Mouse (Mus musculus): ENCODE results near the gene Rheb. TPM values are rescaled to one million over a fixed set of nuclear protein-coding genes. Genes with fewer than 3 reads are reported as not detected.
"Not testable (repeated sequence)": the region's sequence is repeated elsewhere in the genome, so short reads cannot be mapped to it uniquely, and the experiment has no call there.

Gene Rheb
- polyA plus RNA-seq, 1 experiment from 2014 or later = 204 TPM

DNA sequence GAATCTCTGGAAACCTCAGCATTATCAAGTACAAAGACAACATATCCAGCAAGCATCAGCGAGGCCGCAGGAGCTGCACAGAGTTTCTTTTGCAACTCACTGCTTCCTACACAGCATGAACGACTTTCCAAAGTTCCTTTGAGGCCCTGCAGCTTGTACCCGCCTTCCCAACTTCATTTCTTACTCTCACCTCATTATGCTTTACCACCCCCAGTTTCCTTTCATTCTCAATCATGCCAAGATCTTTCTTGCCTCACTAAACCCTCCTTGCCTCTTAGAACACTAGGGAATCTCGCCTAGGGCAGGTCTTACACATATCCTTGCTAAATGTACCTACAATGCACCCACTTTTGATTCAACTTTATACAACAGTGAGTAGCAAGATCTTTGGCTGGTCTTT, 7.9 kb downstream of the Rheb start:
- Histone ChIP-seq H3K4me3 (replicated peaks) (no peak overlapping the region), H3K4me1 (peaks cover 31% of the 10 kb centered on the region), H3K27ac (no peak overlapping the region), H3K36me3 (no peaks in the 10 kb centered on the region), H3K9ac (no peak overlapping the region), H3K4me2 (no peak overlapping the region), H3K27me3 (no peaks in the 10 kb centered on the region), H3K9me3 (replicated peaks) (no peaks in the 10 kb centered on the region)
- ATAC-seq (replicated peaks; ENCODE audit: low FRiP score) = no peak
- 67% methylated on average over 5 of the region's 5 CpGs for WGBS

DNA sequence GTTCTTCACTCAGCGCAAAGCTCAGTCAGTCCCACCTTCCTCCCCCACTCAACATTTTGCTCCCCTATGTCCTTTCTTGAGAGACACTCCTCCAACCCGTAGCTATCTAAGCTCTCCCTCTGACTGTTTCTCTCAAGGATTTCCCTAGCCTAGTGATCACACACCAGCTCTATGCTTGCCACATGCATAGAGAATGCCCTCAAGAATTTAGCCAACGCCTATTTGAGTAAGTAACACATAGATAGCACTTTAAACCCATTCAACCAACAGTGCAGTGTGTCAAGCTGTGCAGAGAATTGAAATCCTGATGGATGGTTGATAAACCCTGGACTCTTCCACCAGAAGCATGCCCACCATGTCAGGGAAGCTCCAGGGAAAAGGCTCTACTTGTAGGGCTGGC, 10.5 kb downstream of the Rheb start:
- no peak overlapping the region for H3K4me3 ChIP-seq (replicated peaks)
- H3K36me3 ChIP-seq = no peaks in the 10 kb centered on the region
- no peaks in the 10 kb centered on the region for H3K9me3 ChIP-seq (replicated peaks)
- H3K27ac ChIP-seq = no peak overlapping the region
- peaks cover 15% of the 10 kb centered on the region; the same call in 1 of the 2 replicates for H3K4me1 ChIP-seq
- no peak for ATAC-seq (replicated peaks; ENCODE audit: low FRiP score)
- WGBS = 90% methylated on average over 3 of the region's 3 CpGs
- no peak overlapping the region for H3K4me2 ChIP-seq
- no peaks in the 10 kb centered on the region for H3K27me3 ChIP-seq
- no peak overlapping the region for H3K9ac ChIP-seq

DNA sequence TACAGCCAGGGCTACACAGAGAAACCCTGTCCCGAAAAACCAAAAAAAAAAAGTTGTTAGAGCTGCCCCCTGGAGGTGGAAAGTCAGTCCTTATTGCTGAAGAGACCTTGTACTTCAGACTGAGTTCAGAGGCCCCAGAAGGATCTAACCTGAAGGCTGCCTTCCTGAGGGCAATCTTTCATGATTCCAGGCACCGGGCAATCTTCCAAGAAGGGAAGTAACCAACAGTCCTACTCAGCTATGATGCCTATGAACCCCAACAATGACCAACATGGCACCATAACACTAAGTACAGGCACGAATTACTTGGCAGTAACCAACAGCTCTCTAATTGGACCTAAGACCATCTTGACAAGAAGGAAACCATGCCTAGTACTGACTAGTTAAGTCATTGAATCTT, 14.0 kb downstream of the Rheb start:
- no peak overlapping the region for H3K4me3 ChIP-seq (replicated peaks)
- H3K4me1 ChIP-seq = peaks cover 34% of the 10 kb centered on the region
- H3K27ac ChIP-seq = no peak overlapping the region
- no peaks in the 10 kb centered on the region for H3K36me3 ChIP-seq
- no peak overlapping the region for H3K9ac ChIP-seq
- no peak for ATAC-seq (replicated peaks; ENCODE audit: low FRiP score)
- H3K9me3 ChIP-seq (replicated peaks) = no peaks in the 10 kb centered on the region
- WGBS = 90% methylated on average over 3 of the region's 3 CpGs
- H3K4me2 ChIP-seq = no peak overlapping the region
- no peaks in the 10 kb centered on the region for H3K27me3 ChIP-seq

DNA sequence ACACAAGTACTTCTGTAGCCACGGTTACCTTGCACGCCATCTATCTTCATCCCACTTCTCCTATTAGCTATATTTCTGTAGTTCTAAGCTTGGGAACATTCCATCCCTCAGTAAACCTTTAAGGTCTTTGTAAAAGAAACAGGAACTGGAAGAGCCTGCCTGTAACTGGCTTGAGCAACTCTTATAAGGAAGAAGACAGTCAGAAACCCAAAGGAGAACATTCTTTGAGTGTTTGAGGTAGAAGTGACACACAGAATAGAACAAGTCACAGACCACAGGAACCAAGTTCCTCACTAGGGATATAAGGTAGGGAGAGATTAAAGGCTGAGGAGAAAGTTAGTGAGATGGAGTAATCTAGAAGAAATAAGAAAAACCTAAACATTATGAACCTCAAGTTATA, 15.3 kb downstream of the Rheb start:
- no peak overlapping the region for H3K4me2 ChIP-seq
- peaks cover 36% of the 10 kb centered on the region for H3K4me1 ChIP-seq
- no peaks in the 10 kb centered on the region for H3K27me3 ChIP-seq
- no peak overlapping the region for H3K4me3 ChIP-seq (replicated peaks)
- no peak for ATAC-seq (replicated peaks; ENCODE audit: low FRiP score)
- H3K9ac ChIP-seq = no peak overlapping the region
- H3K27ac ChIP-seq = no peak overlapping the region
- 95% methylated on average over 2 of the region's 2 CpGs for WGBS
- no peaks in the 10 kb centered on the region for H3K36me3 ChIP-seq
- H3K9me3 ChIP-seq (replicated peaks) = no peaks in the 10 kb centered on the region

DNA sequence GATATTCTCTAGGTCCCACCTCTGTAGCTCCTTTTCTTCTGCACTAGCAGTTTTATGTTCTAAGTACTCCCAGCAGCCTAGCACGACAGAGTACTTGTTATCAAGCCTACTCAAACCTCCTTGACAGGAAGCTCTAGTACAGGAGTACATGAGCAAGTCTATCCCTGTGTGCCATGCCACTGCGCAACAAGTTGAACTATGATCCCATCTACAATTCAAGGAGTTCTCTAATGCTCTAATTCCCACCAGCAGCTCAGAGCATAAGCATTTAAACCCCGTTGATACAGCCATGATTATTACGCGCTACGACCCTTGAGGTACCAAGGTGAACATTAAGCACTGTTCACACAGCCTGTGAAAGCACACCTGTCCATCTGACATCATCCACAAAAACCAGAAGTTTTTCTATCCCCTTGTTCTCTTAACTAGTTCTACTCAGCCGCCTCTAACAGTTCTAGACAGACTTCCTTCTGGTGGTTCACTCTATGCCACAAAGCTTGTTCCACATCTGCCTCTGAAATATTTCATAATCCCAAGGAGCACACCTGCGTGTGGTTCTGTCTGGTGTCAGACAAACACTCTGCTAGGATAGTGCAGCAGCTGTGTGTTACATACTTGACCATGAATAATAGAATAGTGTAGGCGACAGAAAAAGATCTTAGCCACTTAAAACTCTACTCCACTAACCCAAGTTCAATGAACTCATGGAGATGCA, 16.2 kb downstream of the Rheb start:
- Histone ChIP-seq H3K27me3 (no peaks in the 10 kb centered on the region), H3K9ac (no peak overlapping the region), H3K27ac (0 out of 2 replicates have a peak overlapping the region, but pooled peaks have one; percentile 15), H3K4me1 (peaks cover 40% of the 10 kb centered on the region), H3K4me2 (no peak overlapping the region), H3K4me3 (replicated peaks) (no peak overlapping the region), H3K36me3 (no peaks in the 10 kb centered on the region), H3K9me3 (replicated peaks) (no peaks in the 10 kb centered on the region)
- WGBS = 74% methylated on average over 9 of the region's 9 CpGs
- ATAC-seq (replicated peaks; ENCODE audit: low FRiP score) = no peak

DNA sequence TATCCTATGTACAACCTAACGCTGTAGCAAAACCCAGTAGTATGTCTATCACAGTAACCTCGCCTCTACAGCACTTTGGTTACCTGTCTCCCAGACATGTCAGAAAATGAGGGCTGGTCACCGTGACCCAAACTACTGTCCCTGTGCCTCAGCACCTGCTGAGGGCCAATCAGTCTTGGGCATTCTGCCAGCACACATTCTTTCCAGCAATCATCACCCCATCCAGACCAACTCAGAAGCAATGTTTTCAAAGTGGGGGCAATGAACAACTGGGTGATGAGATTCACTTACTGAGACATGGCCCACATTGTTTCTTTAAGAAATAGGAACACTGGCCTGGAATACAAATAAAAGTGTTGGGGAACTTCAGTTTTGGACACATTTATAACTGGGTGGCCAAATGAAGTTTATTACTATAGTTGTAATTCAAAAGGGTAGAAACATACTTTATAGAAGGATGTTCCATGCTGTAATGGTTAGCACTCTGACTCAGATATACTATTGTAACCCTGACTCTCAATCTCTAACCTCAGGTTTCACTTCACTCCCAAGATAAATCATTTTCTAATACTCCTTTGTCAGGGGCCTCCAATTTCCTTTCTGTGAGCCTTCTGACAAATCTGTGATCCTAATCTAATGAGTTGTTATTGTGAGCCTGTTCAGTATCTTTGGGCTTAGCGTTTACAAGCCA, 16.9 kb downstream of the Rheb start:
- Histone ChIP-seq H3K4me1 (peaks cover 47% of the 10 kb centered on the region), H3K4me2 (no peak overlapping the region), H3K27me3 (no peaks in the 10 kb centered on the region), H3K36me3 (no peaks in the 10 kb centered on the region), H3K27ac (0 out of 2 replicates have a peak overlapping the region, but pooled peaks have one; percentile 15), H3K9me3 (replicated peaks) (no peaks in the 10 kb centered on the region), H3K4me3 (replicated peaks) (no peak overlapping the region), H3K9ac (no peak overlapping the region)
- WGBS = 60% methylated on average over 4 of the region's 4 CpGs
- ATAC-seq (replicated peaks; ENCODE audit: low FRiP score) = no peak

DNA sequence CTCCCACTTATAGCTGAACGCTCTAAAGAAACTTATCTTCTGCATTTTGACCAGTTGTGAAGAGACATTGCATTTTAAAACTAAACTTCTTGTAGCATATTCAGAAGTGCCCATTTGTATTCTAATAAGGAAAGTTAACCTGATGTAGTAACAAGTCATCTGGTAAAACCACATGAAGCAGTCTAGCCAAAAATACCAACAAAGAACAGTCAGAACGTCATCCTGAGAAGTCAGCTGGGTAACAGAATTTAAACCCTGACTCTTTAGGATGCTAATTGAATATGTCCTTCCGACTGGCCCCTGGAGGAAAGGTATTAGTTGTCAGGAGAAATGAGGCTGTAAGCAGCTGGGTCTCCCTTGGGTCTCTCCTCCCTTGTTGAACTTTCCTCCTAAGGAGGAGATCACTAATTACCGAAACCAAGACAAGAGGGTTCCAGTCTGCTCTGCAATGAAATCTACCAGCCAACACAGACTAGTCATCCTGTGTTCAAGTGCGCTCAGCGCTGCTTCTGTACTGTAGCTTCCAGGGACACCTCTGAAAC, 18.5 kb downstream of the Rheb start:
- no peak for ATAC-seq (replicated peaks; ENCODE audit: low FRiP score)

DNA sequence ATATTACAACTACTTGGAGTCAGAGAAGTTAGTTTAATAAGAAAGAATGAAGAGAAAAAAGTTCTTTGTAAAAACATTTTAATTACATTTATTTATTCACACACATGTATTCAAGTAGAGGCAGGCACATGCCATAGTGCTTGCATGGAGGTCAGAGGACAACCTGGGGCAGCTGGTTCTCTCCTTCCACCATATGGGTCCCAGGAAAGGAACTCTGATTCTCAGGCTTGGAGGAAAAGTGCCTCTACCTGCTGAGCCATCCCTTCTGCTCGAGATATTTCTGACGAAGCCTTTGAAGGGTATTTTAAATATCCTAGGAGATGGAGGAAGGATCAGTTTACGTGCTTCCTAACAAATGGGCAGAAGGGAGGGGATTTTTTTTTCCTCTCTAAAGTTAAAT, 19.6 kb downstream of the Rheb start:
- Histone ChIP-seq H3K4me2 (no peak overlapping the region), H3K27ac (no peak overlapping the region), H3K9me3 (replicated peaks) (no peaks in the 10 kb centered on the region), H3K4me3 (replicated peaks) (no peak overlapping the region), H3K36me3 (0 out of 2 replicates have a peak, but pooled peaks cover under 1% of the 10 kb centered on the region), H3K27me3 (no peaks in the 10 kb centered on the region), H3K4me1 (peaks cover 52% of the 10 kb centered on the region), H3K9ac (no peak overlapping the region)
- 55% methylated on average over 3 of the region's 3 CpGs for WGBS
- no peak for ATAC-seq (replicated peaks; ENCODE audit: low FRiP score)

More for the DNA sequence above, 18.5 kb downstream of the Rheb start:
- Histone ChIP-seq H3K27ac (0 out of 2 replicates have a peak overlapping the region, but pooled peaks have one; percentile 1), H3K9ac (no peak overlapping the region), H3K27me3 (no peaks in the 10 kb centered on the region), H3K4me2 (no peak overlapping the region), H3K4me1 (peaks cover 52% of the 10 kb centered on the region), H3K36me3 (no peaks in the 10 kb centered on the region), H3K9me3 (replicated peaks) (no peaks in the 10 kb centered on the region), H3K4me3 (replicated peaks) (no peak overlapping the region)
- 54% methylated on average over 6 of the region's 6 CpGs for WGBS

DNA sequence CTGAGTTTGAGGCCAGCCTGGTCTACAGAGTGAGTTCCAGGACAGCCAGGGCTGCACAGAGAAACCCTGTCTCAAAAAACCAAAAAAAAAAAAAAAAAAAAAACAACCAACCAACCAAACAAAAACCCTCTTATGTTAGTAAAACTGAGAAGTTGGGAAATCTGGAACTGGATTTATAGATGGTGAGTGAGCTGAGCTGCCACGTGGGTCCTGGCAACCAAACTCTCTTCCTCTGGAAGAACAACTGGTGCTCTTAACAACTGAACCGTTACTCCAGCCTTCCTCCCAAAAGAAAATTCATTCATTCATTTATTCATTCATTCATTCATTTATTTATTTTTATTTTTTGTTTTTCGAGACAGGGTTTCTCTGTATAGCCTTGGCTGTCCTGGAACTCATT, 20.2 kb downstream of the Rheb start:
- H3K27me3 ChIP-seq; H3K4me3 ChIP-seq (replicated peaks); H3K27ac ChIP-seq; ATAC-seq (replicated peaks; ENCODE audit: low FRiP score); H3K9ac ChIP-seq; H3K4me2 ChIP-seq; H3K9me3 ChIP-seq (replicated peaks); H3K36me3 ChIP-seq: not testable (repeated sequence)
- peaks cover 52% of the 10 kb centered on the region for H3K4me1 ChIP-seq
- WGBS = 81% methylated on average over 3 of the region's 3 CpGs

DNA sequence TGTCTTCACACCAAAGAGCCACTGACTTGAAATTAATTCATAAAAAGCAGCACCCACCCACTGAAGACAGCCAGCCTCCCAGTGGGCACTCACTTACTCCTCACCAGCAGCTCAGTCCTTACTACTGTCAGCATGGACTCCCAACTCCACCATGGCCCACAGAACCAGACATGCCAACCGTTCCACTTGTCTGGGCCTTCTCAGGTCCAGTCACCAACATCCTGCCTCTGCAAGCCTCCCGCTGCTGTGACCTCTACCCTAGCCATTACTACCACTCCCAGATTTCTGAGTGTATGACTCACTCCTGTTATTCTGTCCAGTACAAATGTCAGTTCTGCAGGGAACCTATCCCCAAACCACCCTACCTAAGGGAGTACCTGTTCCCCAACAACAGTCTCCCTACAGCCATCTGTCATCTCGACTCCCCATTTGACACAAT, 21.0 kb downstream of the Rheb start:
- H3K27ac ChIP-seq = peak overlapping the region; percentile 32; the same call in 1 of the 2 replicates
- H3K4me3 ChIP-seq (replicated peaks) = no peak overlapping the region
- no peak overlapping the region for H3K9ac ChIP-seq
- H3K27me3 ChIP-seq = no peaks in the 10 kb centered on the region
- H3K9me3 ChIP-seq (replicated peaks) = no peaks in the 10 kb centered on the region
- peaks cover 45% of the 10 kb centered on the region for H3K4me1 ChIP-seq
- peaks cover 14% of the 10 kb centered on the region for H3K36me3 ChIP-seq
- 0 out of 2 replicates have a peak, but pooled peaks have one; percentile 55 for ATAC-seq (replicated peaks; ENCODE audit: low FRiP score)
- 61% methylated on average over 3 of the region's 3 CpGs for WGBS
- no peak overlapping the region for H3K4me2 ChIP-seq

DNA sequence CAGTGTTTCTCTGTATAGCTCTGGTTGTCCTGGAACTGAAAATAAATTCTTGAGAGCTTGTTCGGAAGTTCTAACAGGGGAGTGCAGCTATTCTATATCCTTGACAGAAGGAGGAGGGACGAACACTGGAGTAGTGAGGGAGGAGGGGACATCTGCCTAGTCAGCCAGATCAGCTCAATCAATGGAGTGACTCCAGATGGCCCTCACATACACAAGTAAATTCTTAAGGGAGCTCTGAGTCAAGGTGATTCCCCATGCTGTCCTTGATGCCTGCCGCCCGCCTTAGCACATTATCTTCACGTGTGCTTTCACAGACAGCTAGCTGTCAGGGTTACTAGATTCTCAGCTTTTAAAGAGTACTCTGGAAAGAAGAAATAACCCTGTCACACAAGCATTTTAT, 21.8 kb downstream of the Rheb start:
- WGBS = 51% methylated on average over 5 of the region's 5 CpGs

DNA sequence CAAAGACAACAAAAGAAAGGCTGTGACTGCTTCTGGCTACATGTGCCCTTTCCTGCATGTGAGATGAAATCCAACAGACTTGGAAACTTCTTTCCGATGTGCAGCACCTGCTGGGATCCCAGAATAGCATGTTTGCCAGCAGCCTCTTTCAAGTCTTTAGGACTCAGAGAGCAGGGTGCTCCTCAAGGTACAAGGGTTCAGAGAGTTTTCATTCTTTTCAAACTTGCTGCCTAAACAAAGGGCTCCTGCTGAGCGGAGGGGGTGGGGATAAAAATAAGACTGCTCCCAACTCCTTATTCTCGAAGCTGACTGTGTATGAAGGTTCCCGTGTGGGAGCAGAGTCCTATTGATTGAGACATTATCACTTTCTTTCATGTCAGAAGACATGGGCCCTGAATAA, 25.2 kb downstream of the Rheb start:
- ATAC-seq (replicated peaks; ENCODE audit: low FRiP score) = no peak

More for the DNA sequence above, 21.8 kb downstream of the Rheb start:
- Histone ChIP-seq H3K4me3 (replicated peaks) (no peak overlapping the region), H3K9ac (no peak overlapping the region), H3K27me3 (no peaks in the 10 kb centered on the region), H3K4me2 (no peak overlapping the region), H3K36me3 (peaks cover 22% of the 10 kb centered on the region), H3K27ac (peak overlapping the region; percentile 32; the same call in 1 of the 2 replicates), H3K9me3 (replicated peaks) (no peaks in the 10 kb centered on the region), H3K4me1 (peaks cover 37% of the 10 kb centered on the region)
- 0 out of 2 replicates have a peak, but pooled peaks have one; percentile 49 for ATAC-seq (replicated peaks; ENCODE audit: low FRiP score)

More for the DNA sequence above, 25.2 kb downstream of the Rheb start:
- no peak overlapping the region for H3K27ac ChIP-seq
- H3K4me2 ChIP-seq = no peak overlapping the region
- H3K4me3 ChIP-seq (replicated peaks) = no peak overlapping the region
- no peaks in the 10 kb centered on the region for H3K27me3 ChIP-seq
- H3K4me1 ChIP-seq = peaks cover 27% of the 10 kb centered on the region
- H3K9me3 ChIP-seq (replicated peaks) = no peaks in the 10 kb centered on the region
- 90% methylated on average over 4 of the region's 4 CpGs for WGBS
- no peak overlapping the region for H3K9ac ChIP-seq
- H3K36me3 ChIP-seq = peaks cover 51% of the 10 kb centered on the region

Measured in kidney, embryonic 15.5 days (tissue).